Mouse (Mus musculus) heart, postnatal 0 days (tissue): ENCODE results near the gene Vars2. TPM values are rescaled to one million over a fixed set of nuclear protein-coding genes. Genes with fewer than 3 reads are reported as not detected.

Experiments used
- ATAC-seq: fragments of 200-750 bp; cut with Nextera tagmentation; 2 replicates; pipeline ENCODE4 v1.8.0; 2017; ENCODE audit warnings: low read depth, moderate number of reproducible peaks, moderate library complexity; ENCODE audit not compliant: insufficient read depth
- DNase-seq: peaks from one replicate; pipeline ENCODE4 v3.0.0-alpha.2; 2016; ENCODE audit warnings: low spot score
- H3K27ac ChIP-seq: fragments of 300-500 bp; sonication (generic); 2 replicates; pipeline ENCODE4 v1.5.1; 2014; ENCODE audit warnings: low read depth, mild to moderate bottlenecking
- H3K27me3 ChIP-seq: fragments of 300-500 bp; sonication (generic); 2 replicates; pipeline ENCODE4 v1.6.1; 2014; ENCODE audit warnings: low read length, mixed read lengths; ENCODE audit not compliant: control insufficient read depth, insufficient read depth
- H3K36me3 ChIP-seq: fragments of 300-500 bp; sonication (generic); replicated peaks from 2 replicates; pipeline ENCODE4 v1.6.1; 2014; ENCODE audit warnings: low read length, mixed read lengths; ENCODE audit not compliant: control insufficient read depth, insufficient read depth
- H3K4me1 ChIP-seq: fragments of 300-500 bp; sonication (generic); 2 replicates; pipeline ENCODE4 v1.6.1; 2014; ENCODE audit warnings: antibody characterized with exemption; ENCODE audit not compliant: control insufficient read depth, insufficient read depth
- H3K4me2 ChIP-seq: fragments of 300-500 bp; sonication (generic); 2 replicates; pipeline ENCODE4 v1.6.1; 2014; ENCODE audit warnings: low read depth, mild to moderate bottlenecking, low read length, moderate library complexity
- H3K4me3 ChIP-seq: fragments of 300-500 bp; sonication (generic); 2 replicates; pipeline ENCODE4 v1.5.1; 2014; ENCODE audit warnings: low read depth, low read length
- H3K9ac ChIP-seq: fragments of 300-500 bp; sonication (generic); replicated peaks from 2 replicates; pipeline ENCODE4 v1.6.1; 2014; ENCODE audit warnings: low read depth, low read length, mixed read lengths
- H3K9me3 ChIP-seq: fragments of 300-500 bp; sonication (generic); replicated peaks from 2 replicates; pipeline ENCODE4 v1.6.1; 2016; ENCODE audit warnings: low read length; ENCODE audit not compliant: control insufficient read depth
- CTCF ChIP-seq: IDR thresholded peaks from 2 replicates; pipeline ENCODE4 v1.5.1; 2016; ENCODE audit warnings: antibody characterized with exemption, control low read depth, low read depth
- EP300 ChIP-seq: IDR thresholded peaks from 2 replicates; pipeline ENCODE4 v1.6.1; 2016; ENCODE audit warnings: antibody characterized with exemption, low read depth
- WGBS: fragments of 180-500 bp; shearing (Covaris S2); extraction: QIAGEN DNeasy Blood & Tissue Kit; methylation state at CpG from one replicate; pipeline ENCODE4 v1.1.7; 2014; 5-methylcytosine and 5-hydroxymethylcytosine counted together
- polyA plus RNA-seq: library from polyadenylated mRNA; unstranded; fragments of >200 nt; fragmentation: Nextera tagmentation; extraction: Ambion mirVana; gene quantifications from 2 replicates; pipeline ENCODE4 v1.2.1, GENCODE M21; 2015
- total RNA-seq: library from RNA; depleted of rRNA; stranded (reverse); fragments of >200 nt; gene quantifications from 2 replicates; pipeline ENCODE4 v1.2.3, GENCODE M21; 2014; ENCODE audit warnings: low replicate concordance; rRNA removed

Gene Vars2
- 25.5 and 59.8 TPM in 2 replicates for total RNA-seq
- polyA plus RNA-seq, result 9.4 and 9.8 TPM in 2 replicates

DNA sequence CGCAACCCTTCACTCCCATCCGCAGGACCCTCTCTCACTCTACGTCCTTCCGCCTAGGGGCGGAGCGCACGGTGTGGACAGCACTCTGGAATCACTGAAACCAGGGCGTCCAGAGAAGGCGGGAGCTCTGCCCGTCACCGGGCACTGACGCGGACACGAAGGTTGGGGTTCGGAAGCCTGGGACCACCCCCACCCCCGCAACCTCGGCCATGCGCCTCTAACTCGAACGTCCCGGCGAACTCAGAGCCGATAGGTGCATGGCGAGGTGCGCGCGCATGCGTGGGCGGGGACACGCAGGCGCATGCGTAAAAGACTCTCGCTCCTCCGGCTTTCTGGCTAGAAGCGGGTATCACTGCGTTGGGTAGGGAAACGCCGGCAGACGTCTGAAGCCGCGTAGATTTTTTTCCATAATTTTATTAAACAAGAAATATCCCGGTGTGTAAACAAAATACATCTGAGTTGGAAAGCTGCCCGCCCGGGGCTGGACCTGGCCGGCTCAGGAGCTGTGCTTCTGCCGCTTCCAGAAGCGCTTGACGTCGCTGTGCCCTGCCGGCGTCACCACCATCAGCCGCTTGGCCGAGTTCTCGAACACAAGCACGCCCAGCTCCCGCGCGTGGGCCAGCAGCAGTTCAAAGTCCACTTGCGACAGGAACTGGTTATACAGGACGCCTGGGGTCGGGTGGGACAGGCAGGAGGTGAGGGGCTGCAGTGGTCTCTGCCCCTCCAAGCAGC lies at the start of gene Vars2:
Gene Vars2 (minus strand): TSS at position 259 of the 732 bp plus-strand sequence.
- peaks cover 29% of the 10 kb centered on the region for H3K36me3 ChIP-seq
- peak; percentile 83 for ATAC-seq
- under 1% methylated on average over 60 of the region's 61 CpGs for WGBS

DNA sequence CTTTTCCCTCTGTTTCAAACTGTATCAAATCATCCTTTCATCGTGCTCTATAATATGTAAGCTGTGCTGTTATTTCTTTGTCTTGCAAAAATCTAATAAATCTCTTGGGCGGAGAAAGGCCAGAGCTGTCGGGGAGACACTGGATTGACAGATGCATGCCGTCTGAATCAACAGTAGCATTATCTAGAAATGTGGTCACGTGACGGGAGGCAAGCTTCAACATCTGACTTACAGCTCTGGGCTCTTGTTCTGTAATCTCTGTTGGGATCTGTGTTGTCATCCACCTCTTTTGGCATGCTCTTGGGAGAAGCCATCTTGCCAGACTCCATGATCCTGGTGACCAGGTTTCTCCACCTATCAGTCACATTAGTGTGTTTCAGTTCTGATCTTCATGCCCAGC lies 49.7 kb upstream of the Vars2 start:
- WGBS, result 79% methylated on average over 6 of the region's 6 CpGs
- TF ChIP-seq CTCF, result no peak
- TF ChIP-seq EP300, result no peak
- no peaks in the 10 kb centered on the region for H3K27me3 ChIP-seq
- DNase-seq (no peak), ATAC-seq (no peak)
- H3K9me3 ChIP-seq, result no peaks in the 10 kb centered on the region
- H3K36me3 ChIP-seq, result no peaks in the 10 kb centered on the region
- H3K4me3 ChIP-seq, result no peak overlapping the region
- no peak overlapping the region for H3K9ac ChIP-seq
- H3K27ac ChIP-seq, result no peak overlapping the region
- H3K4me1 ChIP-seq, result peaks cover 27% of the 10 kb centered on the region
- H3K4me2 ChIP-seq, result no peak overlapping the region

More for the DNA sequence above, at the start of gene Vars2:
- Histone ChIP-seq H3K27me3 (no peaks in the 10 kb centered on the region), H3K9me3 (no peaks in the 10 kb centered on the region), H3K9ac (peak within 1 kb of the TSS; percentile 74), H3K4me2 (peak within 1 kb of the TSS; percentile 87), H3K4me3 (peak within 1 kb of the TSS; percentile 75), H3K4me1 (peaks cover 6% of the 10 kb centered on the region; the same call in 1 of the 2 replicates), H3K27ac (peak within 1 kb of the TSS; percentile 73)
- peak; percentile 92 for DNase-seq
- TF ChIP-seq CTCF (0 out of 2 replicates have a peak, but pooled peaks have one; percentile 3), EP300 (no peak)

- ATAC-seq (no peak), DNase-seq (no peak)
- Histone ChIP-seq H3K9me3 (no peaks in the 10 kb centered on the region), H3K9ac (no peak overlapping the region), H3K27me3 (no peaks in the 10 kb centered on the region), H3K4me3 (no peak overlapping the region), H3K27ac (no peak overlapping the region; the same call in 1 of the 2 replicates), H3K4me2 (no peak overlapping the region), H3K4me1 (peaks cover 17% of the 10 kb centered on the region; the same call in 1 of the 2 replicates), H3K36me3 (no peaks in the 10 kb centered on the region)
- 87% methylated on average over 3 of the region's 3 CpGs for WGBS
- no peak for TF ChIP-seq CTCF
- no peak for TF ChIP-seq EP300
These were observed 48.7 kb upstream of the Vars2 start for GRCm38 (mm10) chr17:35716114-35716513.

DNA sequence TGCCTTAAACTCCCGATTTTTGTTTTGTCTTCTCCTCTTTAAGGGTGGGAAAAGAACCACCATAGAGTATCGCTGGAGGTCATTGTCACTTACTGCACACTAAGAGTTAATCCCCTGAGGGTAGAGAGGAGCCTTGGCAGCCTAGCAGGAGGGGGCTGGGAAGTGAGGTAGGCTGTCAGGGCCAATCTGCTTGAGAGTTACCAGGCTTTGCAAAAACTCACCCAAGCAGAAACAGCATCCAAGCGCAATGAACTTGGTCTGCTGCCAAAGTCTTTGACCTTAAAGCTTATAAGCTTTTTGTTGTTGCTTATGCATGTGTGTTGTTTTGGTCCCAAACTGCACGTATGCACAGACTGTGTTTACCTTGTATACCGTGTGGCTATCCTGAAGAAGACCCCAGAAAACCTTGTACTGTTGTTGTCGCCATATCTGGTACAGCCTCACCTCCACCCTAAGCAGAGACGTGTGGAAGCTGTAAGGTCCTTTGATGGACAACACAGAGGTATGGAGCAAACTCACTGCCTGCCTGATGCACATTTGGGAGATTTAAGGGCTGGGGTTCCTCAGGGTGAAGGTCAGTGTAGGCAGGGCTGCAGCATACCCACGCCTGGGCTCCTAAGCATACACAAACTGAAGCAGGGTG lies 43.4 kb upstream of the Vars2 start:
- TF ChIP-seq EP300 (peak; percentile 65; the same call in 1 of the 2 replicates), CTCF (no peak)
- Histone ChIP-seq H3K4me2 (no peak overlapping the region), H3K36me3 (no peaks in the 10 kb centered on the region), H3K27me3 (no peaks in the 10 kb centered on the region), H3K4me3 (no peak overlapping the region), H3K4me1 (peaks cover 14% of the 10 kb centered on the region; the same call in 1 of the 2 replicates), H3K27ac (peak overlapping the region; percentile 82), H3K9me3 (no peaks in the 10 kb centered on the region), H3K9ac (no peak overlapping the region)
- ATAC-seq (peak; percentile 89), DNase-seq (peak; percentile 82)
- WGBS, result 19% methylated on average over 8 of the region's 8 CpGs

- no peak for ATAC-seq
- DNase-seq, result no peak
- H3K4me3 ChIP-seq, result no peak overlapping the region
- no peak overlapping the region for H3K4me2 ChIP-seq
- H3K4me1 ChIP-seq, result peaks cover 28% of the 10 kb centered on the region
- 33% methylated on average over 2 of the region's 2 CpGs for WGBS
- no peak overlapping the region for H3K9ac ChIP-seq
- H3K27ac ChIP-seq, result peak overlapping the region; percentile 51
- TF ChIP-seq EP300 (no peak), CTCF (no peak)
- H3K27me3 ChIP-seq, result no peaks in the 10 kb centered on the region
- H3K9me3 ChIP-seq, result no peaks in the 10 kb centered on the region
- no peaks in the 10 kb centered on the region for H3K36me3 ChIP-seq
These were observed 41.2 kb upstream of the Vars2 start for GRCm38 (mm10) chr17:35708611-35709010.
